Mouse (Mus musculus): ENCODE data around the gene Cdkn2d. TPM values are rescaled to one million over a fixed set of nuclear protein-coding genes. Genes with fewer than 3 reads are reported as not detected.
"Not testable (repeated sequence)": the region's sequence is repeated elsewhere in the genome, so short reads cannot be mapped to it uniquely, and the experiment has no call there.

Cdkn2d gene
- total and polyA plus RNA-seq, 3 experiments: 17.4 to 35.8 (median 30.3) TPM

GRCm38 (mm10) chr9:21260491-21261040 is 30.6 kb downstream of the Cdkn2d start:
- Histone ChIP-seq H3K4me1 (ENCODE audit: insufficient read depth, low read depth, low read length) (peaks cover 35% of the 10 kb centered on the region), H3K9me3 (replicated peaks) (no peaks in the 10 kb centered on the region), H3K36me3 (replicated peaks) (no peaks in the 10 kb centered on the region), H3K27me3 (ENCODE audit: insufficient read depth, low read length) (0 out of 2 replicates have a peak, but pooled peaks cover 7% of the 10 kb centered on the region), H3K4me3 (ENCODE audit: low read depth, low read length) (no peak overlapping the region)
- no peak for DNase-seq (ENCODE audit: low spot score)
- no peak for ATAC-seq (ENCODE audit: extremely low read depth, insufficient number of reproducible peaks, low FRiP score, poor library complexity, severe bottlenecking)
- TF ChIP-seq TAL1 (conservative IDR thresholded peaks at IDR 0.05; ENCODE audit: low read depth, low read length): no peak

DNA sequence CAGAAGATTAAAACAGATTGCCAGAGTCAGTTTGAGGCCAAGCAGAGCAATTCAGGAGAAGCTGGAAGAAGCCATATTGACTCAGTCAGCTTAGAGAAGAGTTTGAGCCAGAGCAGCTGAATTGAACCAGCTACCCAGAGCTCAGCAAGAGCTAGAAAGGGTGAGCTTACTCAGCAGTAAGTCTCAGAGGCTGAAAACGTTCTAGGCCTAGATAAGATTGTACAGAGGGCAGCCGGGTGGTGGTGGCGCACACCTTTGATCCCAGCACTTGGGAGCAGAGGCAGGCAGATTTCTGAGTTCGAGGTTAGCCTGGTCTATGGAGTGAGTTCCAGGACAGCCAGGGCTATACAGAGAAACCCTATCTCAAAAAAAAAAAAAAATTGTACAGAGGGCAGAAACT is 34.9 kb downstream of the Cdkn2d start:
- H3K9me3 ChIP-seq (replicated peaks); H3K4me3 ChIP-seq (ENCODE audit: low read depth, low read length); ATAC-seq (ENCODE audit: extremely low read depth, insufficient number of reproducible peaks, low FRiP score, poor library complexity, severe bottlenecking); H3K36me3 ChIP-seq (replicated peaks); DNase-seq (ENCODE audit: low spot score): not testable (repeated sequence)
- H3K4me1 ChIP-seq (ENCODE audit: insufficient read depth, low read depth, low read length): peaks cover 21% of the 10 kb centered on the region; the same call in 1 of the 2 replicates
- peaks cover 39% of the 10 kb centered on the region for H3K27me3 ChIP-seq (ENCODE audit: insufficient read depth, low read length)

GRCm38 (mm10) chr9:21254690-21255089 is 36.5 kb downstream of the Cdkn2d start:
- TF ChIP-seq GATA1 (IDR thresholded peaks at IDR 0.05; ENCODE audit: borderline replicate concordance, low read length) (no peak), CTCF (IDR thresholded peaks at IDR 0.05; ENCODE audit: low read depth, low read length) (no peak), POLR2AphosphoS5 (IDR thresholded peaks at IDR 0.05; ENCODE audit: insufficient replicate concordance, low read depth, low read length) (no peak), GATA2 (IDR thresholded peaks at IDR 0.05; ENCODE audit: borderline replicate concordance, low read depth, low read length) (no peak), TAL1 (conservative IDR thresholded peaks at IDR 0.05; ENCODE audit: low read depth, low read length) (no peak)
- Histone ChIP-seq H3K36me3 (replicated peaks) (no peaks in the 10 kb centered on the region), H3K27me3 (ENCODE audit: insufficient read depth, low read length) (peaks cover 55% of the 10 kb centered on the region), H3K4me3 (ENCODE audit: low read depth, low read length) (no peak overlapping the region; the same call in 1 of the 2 replicates), H3K9me3 (replicated peaks) (no peaks in the 10 kb centered on the region), H3K4me1 (ENCODE audit: insufficient read depth, low read depth, low read length) (peaks cover 29% of the 10 kb centered on the region)
- ATAC-seq (ENCODE audit: extremely low read depth, insufficient number of reproducible peaks, low FRiP score, poor library complexity, severe bottlenecking) (no peak), DNase-seq (ENCODE audit: low spot score) (no peak)

DNA sequence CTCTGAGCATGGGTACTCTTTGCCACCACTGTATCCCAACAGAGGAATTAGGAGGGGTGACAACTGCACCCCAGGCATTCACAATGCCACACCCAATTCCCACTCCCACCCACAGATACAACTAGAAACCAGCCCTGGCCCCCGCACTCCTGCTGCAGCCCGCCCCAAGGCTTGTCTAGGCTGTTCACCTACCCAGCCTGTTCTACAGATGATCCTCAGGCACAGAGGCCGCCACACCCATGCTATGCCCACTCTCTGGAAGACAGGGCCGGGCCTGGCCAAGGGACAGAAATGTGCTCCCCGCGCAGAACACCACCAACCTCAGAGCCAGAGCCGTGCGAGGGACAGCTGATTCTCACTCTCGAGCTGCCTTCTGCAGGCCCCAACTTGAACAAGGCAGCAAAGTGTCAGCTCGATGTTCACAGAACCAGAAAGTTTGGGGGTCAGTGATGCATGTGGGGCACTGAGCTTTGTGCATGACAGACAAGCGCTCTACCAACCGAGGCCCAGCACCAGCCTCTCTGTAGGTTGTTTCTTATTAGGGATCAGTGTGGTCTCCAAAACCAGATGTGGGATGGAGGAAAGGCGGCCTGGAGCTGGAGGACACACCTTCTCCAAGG is 40.0 kb downstream of the Cdkn2d start:
- no peak for ATAC-seq (ENCODE audit: extremely low read depth, insufficient number of reproducible peaks, low FRiP score, poor library complexity, severe bottlenecking)
- peaks cover 73% of the 10 kb centered on the region for H3K27me3 ChIP-seq (ENCODE audit: insufficient read depth, low read length)
- H3K9me3 ChIP-seq (replicated peaks): no peaks in the 10 kb centered on the region
- H3K4me1 ChIP-seq (ENCODE audit: insufficient read depth, low read depth, low read length): peaks cover 28% of the 10 kb centered on the region
- no peaks in the 10 kb centered on the region for H3K36me3 ChIP-seq (replicated peaks)
- H3K4me3 ChIP-seq (ENCODE audit: low read depth, low read length): no peak overlapping the region
- DNase-seq (ENCODE audit: low spot score): no peak
- TF ChIP-seq CTCF (IDR thresholded peaks at IDR 0.05; ENCODE audit: low read depth, low read length) (no peak), TAL1 (conservative IDR thresholded peaks at IDR 0.05; ENCODE audit: low read depth, low read length) (no peak), GATA1 (IDR thresholded peaks at IDR 0.05; ENCODE audit: borderline replicate concordance, low read length) (no peak), GATA2 (IDR thresholded peaks at IDR 0.05; ENCODE audit: borderline replicate concordance, low read depth, low read length) (no peak), POLR2AphosphoS5 (IDR thresholded peaks at IDR 0.05; ENCODE audit: insufficient replicate concordance, low read depth, low read length) (no peak)

- no peak for TF ChIP-seq GATA2 (IDR thresholded peaks at IDR 0.05; ENCODE audit: borderline replicate concordance, low read depth, low read length)
- TF ChIP-seq TAL1 (conservative IDR thresholded peaks at IDR 0.05; ENCODE audit: low read depth, low read length): no peak
- no peak for TF ChIP-seq CTCF (IDR thresholded peaks at IDR 0.05; ENCODE audit: low read depth, low read length)
- TF ChIP-seq POLR2AphosphoS5 (IDR thresholded peaks at IDR 0.05; ENCODE audit: insufficient replicate concordance, low read depth, low read length): no peak
- no peak for TF ChIP-seq GATA1 (IDR thresholded peaks at IDR 0.05; ENCODE audit: borderline replicate concordance, low read length)
- ATAC-seq (ENCODE audit: extremely low read depth, insufficient number of reproducible peaks, low FRiP score, poor library complexity, severe bottlenecking) (no peak), DNase-seq (ENCODE audit: low spot score) (no peak)
- Histone ChIP-seq H3K9me3 (replicated peaks) (no peaks in the 10 kb centered on the region), H3K36me3 (replicated peaks) (no peaks in the 10 kb centered on the region), H3K4me1 (ENCODE audit: insufficient read depth, low read depth, low read length) (peaks cover 29% of the 10 kb centered on the region), H3K4me3 (ENCODE audit: low read depth, low read length) (no peak overlapping the region), H3K27me3 (ENCODE audit: insufficient read depth, low read length) (peaks cover 72% of the 10 kb centered on the region)
Measured at GRCm38 (mm10) chr9:21250509-21250908, 40.7 kb downstream of the Cdkn2d start.

- peaks cover under 1% of the 10 kb centered on the region for H3K9me3 ChIP-seq (replicated peaks)
- no peak overlapping the region for H3K4me3 ChIP-seq (ENCODE audit: low read depth, low read length)
- H3K36me3 ChIP-seq (replicated peaks): no peaks in the 10 kb centered on the region
- peaks cover 28% of the 10 kb centered on the region for H3K4me1 ChIP-seq (ENCODE audit: insufficient read depth, low read depth, low read length)
- no peak for TF ChIP-seq CTCF (IDR thresholded peaks at IDR 0.05; ENCODE audit: low read depth, low read length)
- TF ChIP-seq GATA1 (IDR thresholded peaks at IDR 0.05; ENCODE audit: borderline replicate concordance, low read length): no peak
- no peak for TF ChIP-seq GATA2 (IDR thresholded peaks at IDR 0.05; ENCODE audit: borderline replicate concordance, low read depth, low read length)
- TF ChIP-seq POLR2AphosphoS5 (IDR thresholded peaks at IDR 0.05; ENCODE audit: insufficient replicate concordance, low read depth, low read length): no peak
- TF ChIP-seq TAL1 (conservative IDR thresholded peaks at IDR 0.05; ENCODE audit: low read depth, low read length): no peak
- H3K27me3 ChIP-seq (ENCODE audit: insufficient read depth, low read length): peaks cover 77% of the 10 kb centered on the region
- DNase-seq (ENCODE audit: low spot score) (no peak), ATAC-seq (ENCODE audit: extremely low read depth, insufficient number of reproducible peaks, low FRiP score, poor library complexity, severe bottlenecking) (no peak)
Measured at GRCm38 (mm10) chr9:21249629-21250508, 41.3 kb downstream of the Cdkn2d start.

Measured in G1E (cell line).